Mouse (Mus musculus): ENCODE results near the gene Lrrfip2. TPM values are rescaled to one million over a fixed set of nuclear protein-coding genes. Genes with fewer than 3 reads are reported as not detected.

Gene Lrrfip2
- total and polyA plus RNA-seq, 2 experiments from 2014 or later = 73.9 to 86.6 TPM

DNA sequence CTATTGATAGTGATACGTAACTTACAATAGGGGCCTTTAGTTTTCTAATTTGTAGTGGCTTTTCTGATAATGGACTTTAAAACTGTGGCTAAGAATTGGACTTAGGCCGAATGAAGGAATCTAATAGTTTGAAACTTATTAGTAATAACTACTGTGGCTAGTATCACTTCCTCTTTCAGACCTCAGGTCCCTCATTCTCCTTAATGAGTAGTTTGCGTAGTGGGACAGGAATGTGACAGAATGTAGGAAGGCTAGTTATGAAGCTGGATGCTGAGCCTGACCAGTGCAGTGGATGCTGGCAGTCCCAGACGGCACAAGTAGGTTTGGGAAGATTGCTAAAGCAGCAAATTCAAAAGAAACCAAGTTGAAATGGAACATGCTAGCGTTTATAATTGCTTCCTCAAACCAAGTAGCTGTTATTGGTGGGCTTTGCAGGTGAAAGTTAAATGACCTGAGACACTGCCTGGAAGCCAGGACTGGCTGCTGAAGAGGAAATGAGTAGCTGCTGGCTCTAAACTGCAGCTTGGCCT, 103.2 kb downstream of the Lrrfip2 start:
- 86% methylated on average over 5 of the region's 5 CpGs for WGBS
- Histone ChIP-seq H3K4me3 (ENCODE audit: low read depth, low read length) (no peak overlapping the region), H3K36me3 (replicated peaks; ENCODE audit: control insufficient read depth, insufficient read depth, low read length) (peaks cover 95% of the 10 kb centered on the region), H3K4me1 (ENCODE audit: control insufficient read depth, insufficient read depth) (0 out of 2 replicates have a peak, but pooled peaks cover 3% of the 10 kb centered on the region), H3K9ac (replicated peaks; ENCODE audit: low read depth, low read length) (no peak overlapping the region), H3K27ac (ENCODE audit: low read depth) (no peak overlapping the region), H3K27me3 (ENCODE audit: control insufficient read depth, insufficient read depth, low read length) (no peaks in the 10 kb centered on the region), H3K9me3 (replicated peaks; ENCODE audit: control insufficient read depth, low read length) (no peaks in the 10 kb centered on the region), H3K4me2 (ENCODE audit: low read depth, low read length) (no peak overlapping the region)
- DNase-seq (ENCODE audit: low spot score) (no peak), ATAC-seq (ENCODE audit: insufficient read depth, low read depth) (no peak)
- no peak for TF ChIP-seq CTCF (IDR thresholded peaks at IDR 0.05; ENCODE audit: low read depth)
- no peak for TF ChIP-seq EP300 (IDR thresholded peaks at IDR 0.05; ENCODE audit: low read depth)

GRCm38 (mm10) chr9:111221580-111221979, 104.2 kb downstream of the Lrrfip2 start:
- Histone ChIP-seq H3K9ac (replicated peaks; ENCODE audit: low read depth, low read length) (no peak overlapping the region), H3K27ac (ENCODE audit: low read depth) (no peak overlapping the region), H3K27me3 (ENCODE audit: control insufficient read depth, insufficient read depth, low read length) (no peaks in the 10 kb centered on the region), H3K4me3 (ENCODE audit: low read depth, low read length) (no peak overlapping the region), H3K4me1 (ENCODE audit: control insufficient read depth, insufficient read depth) (peaks cover 11% of the 10 kb centered on the region; the same call in 1 of the 2 replicates), H3K36me3 (replicated peaks; ENCODE audit: control insufficient read depth, insufficient read depth, low read length) (peaks cover 95% of the 10 kb centered on the region), H3K4me2 (ENCODE audit: low read depth, low read length) (no peak overlapping the region), H3K9me3 (replicated peaks; ENCODE audit: control insufficient read depth, low read length) (no peaks in the 10 kb centered on the region)
- DNase-seq (ENCODE audit: low spot score) = no peak
- WGBS = 81% methylated on average over 1 of the region's 1 CpGs
- TF ChIP-seq CTCF (IDR thresholded peaks at IDR 0.05; ENCODE audit: low read depth) (no peak), EP300 (IDR thresholded peaks at IDR 0.05; ENCODE audit: low read depth) (no peak)
- no peak for ATAC-seq (ENCODE audit: insufficient read depth, low read depth)

GRCm38 (mm10) chr9:111223406-111223805, 106.0 kb downstream of the Lrrfip2 start:
- ATAC-seq (ENCODE audit: insufficient read depth, low read depth) (no peak), DNase-seq (ENCODE audit: low spot score) (no peak)
- no peak for TF ChIP-seq CTCF (IDR thresholded peaks at IDR 0.05; ENCODE audit: low read depth)
- TF ChIP-seq EP300 (IDR thresholded peaks at IDR 0.05; ENCODE audit: low read depth) = no peak
- H3K4me1 ChIP-seq (ENCODE audit: control insufficient read depth, insufficient read depth) = peaks cover 19% of the 10 kb centered on the region
- no peak overlapping the region for H3K27ac ChIP-seq (ENCODE audit: low read depth)
- 94% methylated on average over 5 of the region's 5 CpGs for WGBS
- no peaks in the 10 kb centered on the region for H3K9me3 ChIP-seq (replicated peaks; ENCODE audit: control insufficient read depth, low read length)
- H3K27me3 ChIP-seq (ENCODE audit: control insufficient read depth, insufficient read depth, low read length) = no peaks in the 10 kb centered on the region
- no peak overlapping the region for H3K9ac ChIP-seq (replicated peaks; ENCODE audit: low read depth, low read length)
- no peak overlapping the region for H3K4me2 ChIP-seq (ENCODE audit: low read depth, low read length)
- no peak overlapping the region for H3K4me3 ChIP-seq (ENCODE audit: low read depth, low read length)
- peaks cover 87% of the 10 kb centered on the region for H3K36me3 ChIP-seq (replicated peaks; ENCODE audit: control insufficient read depth, insufficient read depth, low read length)

DNA sequence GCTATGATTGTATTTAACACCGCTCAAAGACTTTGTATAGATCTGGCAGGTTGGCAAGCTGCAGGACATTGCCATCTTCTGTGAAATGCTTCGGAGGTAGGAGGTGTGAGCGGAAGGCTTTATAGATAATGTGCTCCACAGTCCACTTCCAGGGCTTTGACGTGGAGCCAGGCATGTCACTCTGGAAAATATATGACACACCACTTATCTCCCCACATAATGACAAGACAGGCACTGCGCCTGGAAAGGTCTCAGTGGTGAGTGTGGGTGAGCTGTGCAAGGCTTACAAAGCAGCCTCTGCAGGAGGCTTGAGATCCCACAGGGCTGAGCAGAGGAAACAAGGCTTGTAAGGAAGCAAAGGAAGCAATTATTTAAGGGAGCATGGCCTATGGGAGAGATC, 111.1 kb downstream of the Lrrfip2 start:
- no peaks in the 10 kb centered on the region for H3K27me3 ChIP-seq (ENCODE audit: control insufficient read depth, insufficient read depth, low read length)
- WGBS = 20% methylated on average over 5 of the region's 5 CpGs
- TF ChIP-seq CTCF (IDR thresholded peaks at IDR 0.05; ENCODE audit: low read depth) (no peak), EP300 (IDR thresholded peaks at IDR 0.05; ENCODE audit: low read depth) (peak; percentile 85)
- no peak overlapping the region for H3K4me3 ChIP-seq (ENCODE audit: low read depth, low read length)
- no peaks in the 10 kb centered on the region for H3K9me3 ChIP-seq (replicated peaks; ENCODE audit: control insufficient read depth, low read length)
- DNase-seq (ENCODE audit: low spot score) (peak; percentile 77), ATAC-seq (ENCODE audit: insufficient read depth, low read depth) (peak; percentile 82)
- H3K27ac ChIP-seq (ENCODE audit: low read depth) = peak overlapping the region; percentile 59
- H3K4me1 ChIP-seq (ENCODE audit: control insufficient read depth, insufficient read depth) = peaks cover 35% of the 10 kb centered on the region
- H3K9ac ChIP-seq (replicated peaks; ENCODE audit: low read depth, low read length) = no peak overlapping the region
- H3K4me2 ChIP-seq (ENCODE audit: low read depth, low read length) = no peak overlapping the region
- peaks cover 81% of the 10 kb centered on the region for H3K36me3 ChIP-seq (replicated peaks; ENCODE audit: control insufficient read depth, insufficient read depth, low read length)

DNA sequence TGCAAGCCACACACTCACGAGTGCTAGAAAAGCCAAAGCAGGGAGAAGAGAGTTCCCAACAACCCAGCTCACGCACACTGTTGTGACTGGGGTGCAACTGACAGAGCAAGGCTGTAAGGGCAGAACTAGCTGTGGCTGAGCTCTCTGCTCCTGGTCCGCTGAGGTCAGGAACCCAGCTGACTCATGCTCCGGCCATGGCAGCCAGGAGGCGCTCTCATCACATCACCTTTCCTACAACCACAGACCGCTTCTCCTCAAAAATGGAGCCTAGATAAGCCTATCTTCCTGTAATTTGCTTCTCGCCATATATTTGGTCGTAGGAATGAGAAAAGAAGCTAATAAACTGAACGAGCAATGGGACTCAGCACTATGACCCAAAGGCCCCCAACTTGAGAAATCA, 117.3 kb downstream of the Lrrfip2 start:
- Histone ChIP-seq H3K4me3 (ENCODE audit: low read depth, low read length) (no peak overlapping the region), H3K9me3 (replicated peaks; ENCODE audit: control insufficient read depth, low read length) (no peaks in the 10 kb centered on the region), H3K27me3 (ENCODE audit: control insufficient read depth, insufficient read depth, low read length) (no peaks in the 10 kb centered on the region), H3K27ac (ENCODE audit: low read depth) (no peak overlapping the region), H3K4me1 (ENCODE audit: control insufficient read depth, insufficient read depth) (0 out of 2 replicates have a peak, but pooled peaks cover 3% of the 10 kb centered on the region), H3K4me2 (ENCODE audit: low read depth, low read length) (no peak overlapping the region), H3K36me3 (replicated peaks; ENCODE audit: control insufficient read depth, insufficient read depth, low read length) (peaks cover 87% of the 10 kb centered on the region), H3K9ac (replicated peaks; ENCODE audit: low read depth, low read length) (no peak overlapping the region)
- no peak for DNase-seq (ENCODE audit: low spot score)
- TF ChIP-seq CTCF (IDR thresholded peaks at IDR 0.05; ENCODE audit: low read depth) (peak; percentile 36), EP300 (IDR thresholded peaks at IDR 0.05; ENCODE audit: low read depth) (no peak)
- WGBS = 82% methylated on average over 9 of the region's 9 CpGs
- no peak for ATAC-seq (ENCODE audit: insufficient read depth, low read depth)

- H3K9me3 ChIP-seq (replicated peaks; ENCODE audit: control insufficient read depth, low read length) = no peaks in the 10 kb centered on the region
- ATAC-seq (ENCODE audit: insufficient read depth, low read depth) (no peak), DNase-seq (ENCODE audit: low spot score) (no peak)
- no peak overlapping the region for H3K27ac ChIP-seq (ENCODE audit: low read depth)
- no peak for TF ChIP-seq CTCF (IDR thresholded peaks at IDR 0.05; ENCODE audit: low read depth)
- no peak for TF ChIP-seq EP300 (IDR thresholded peaks at IDR 0.05; ENCODE audit: low read depth)
- H3K27me3 ChIP-seq (ENCODE audit: control insufficient read depth, insufficient read depth, low read length) = no peaks in the 10 kb centered on the region
- H3K9ac ChIP-seq (replicated peaks; ENCODE audit: low read depth, low read length) = no peak overlapping the region
- no peak overlapping the region for H3K4me3 ChIP-seq (ENCODE audit: low read depth, low read length)
- H3K4me1 ChIP-seq (ENCODE audit: control insufficient read depth, insufficient read depth) = peaks cover 6% of the 10 kb centered on the region
- H3K36me3 ChIP-seq (replicated peaks; ENCODE audit: control insufficient read depth, insufficient read depth, low read length) = peaks cover 79% of the 10 kb centered on the region
- H3K4me2 ChIP-seq (ENCODE audit: low read depth, low read length) = no peak overlapping the region
Measured at GRCm38 (mm10) chr9:111237726-111238125, 120.3 kb downstream of the Lrrfip2 start.
